Mouse (Mus musculus): Measurements from ENCODE around the gene Chad.

DNA sequence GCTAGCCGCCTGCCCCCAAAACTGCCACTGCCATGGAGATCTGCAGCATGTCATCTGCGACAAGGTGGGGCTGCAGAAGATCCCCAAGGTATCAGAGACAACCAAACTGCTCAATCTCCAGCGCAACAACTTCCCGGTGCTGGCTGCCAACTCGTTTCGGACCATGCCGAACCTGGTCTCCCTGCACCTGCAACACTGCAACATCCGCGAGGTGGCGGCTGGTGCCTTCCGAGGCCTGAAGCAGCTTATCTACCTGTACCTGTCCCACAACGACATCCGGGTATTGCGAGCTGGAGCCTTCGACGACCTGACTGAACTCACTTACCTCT, 268 bp downstream of the Chad start:
- TF ChIP-seq CTCF (conservative IDR thresholded peaks at IDR 0.05 in 1 of 2, IDR thresholded peaks at IDR 0.05 in 1 of 2; ENCODE audit: low read depth in 2 of 2, low read length in 2 of 2) = no peak
- TF ChIP-seq RAD21 (IDR thresholded peaks at IDR 0.05; ENCODE audit: low read depth, low read length) = no peak
- TF ChIP-seq CHD1 (IDR thresholded peaks at IDR 0.05; ENCODE audit: low read depth, low read length) = no peak
- no peak for TF ChIP-seq UBTF (IDR thresholded peaks at IDR 0.05; ENCODE audit: low read depth, low read length)
- no peak for TF ChIP-seq ZNF384 (IDR thresholded peaks at IDR 0.05; ENCODE audit: low read depth, low read length)
- TF ChIP-seq EP300 (IDR thresholded peaks at IDR 0.05; ENCODE audit: low read length) = no peak
- TF ChIP-seq NRF1 (IDR thresholded peaks at IDR 0.05; ENCODE audit: low read depth, low read length) = no peak
- no peak for TF ChIP-seq BHLHE40 (IDR thresholded peaks at IDR 0.05; ENCODE audit: low read depth, low read length)
- no peak for TF ChIP-seq MXI1 (IDR thresholded peaks at IDR 0.05; ENCODE audit: low read depth, low read length)
